Mouse (Mus musculus) T-helper 17 cell (primary cell): Measurements from ENCODE around the gene Tacstd2.
"Not testable (repeated sequence)": the region's sequence is repeated elsewhere in the genome, so short reads cannot be mapped to it uniquely, and the experiment has no call there.

Experiments used
- in situ Hi-C, 2 experiments: fragments of 300-600 bp; cut with MboI, MseI; formaldehyde crosslinking; loops; 1 replicate in 1 of 2; 2 replicates in 1 of 2; pipeline ENCODE4 v1.15.1; 2025; ENCODE audit warnings: high pct_unique_total_duplicates in 2 of 2

Gene Tacstd2

DNA sequence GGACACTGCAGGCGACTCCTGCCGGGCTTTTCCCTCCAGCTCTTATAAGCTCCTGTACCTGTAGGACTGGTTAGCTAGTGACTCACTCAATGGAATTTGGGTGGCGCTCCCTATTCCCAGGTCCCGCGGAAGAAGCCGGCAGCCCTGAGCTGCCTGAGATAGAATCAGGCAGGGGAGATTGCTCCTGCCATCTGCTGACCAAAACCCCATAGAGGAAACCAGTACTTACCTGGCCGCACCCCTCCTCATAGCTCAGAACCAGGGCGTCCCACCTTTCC is at the start of gene Tacstd2:
Gene Tacstd2, minus strand, starts transcription at position 20 of the 278 bp plus-strand sequence.
- in situ Hi-C loops, result loop anchor here in 1 of 2 experiments (5.0 kb wide), 1 partner anchor 93 kb away; no protein-coding TSS in a partner anchor

GRCm38 (mm10) chr6:67566270-67566669 is 30.7 kb upstream of the Tacstd2 start:
- in situ Hi-C loops, result no loop called here

GRCm38 (mm10) chr6:67555376-67555775 is 19.8 kb upstream of the Tacstd2 start:
- in situ Hi-C loops, result loop anchor here (5.0 to 10.0 kb wide), 2 partner anchors 42 to 139 kb away; no protein-coding TSS in a partner anchor

DNA sequence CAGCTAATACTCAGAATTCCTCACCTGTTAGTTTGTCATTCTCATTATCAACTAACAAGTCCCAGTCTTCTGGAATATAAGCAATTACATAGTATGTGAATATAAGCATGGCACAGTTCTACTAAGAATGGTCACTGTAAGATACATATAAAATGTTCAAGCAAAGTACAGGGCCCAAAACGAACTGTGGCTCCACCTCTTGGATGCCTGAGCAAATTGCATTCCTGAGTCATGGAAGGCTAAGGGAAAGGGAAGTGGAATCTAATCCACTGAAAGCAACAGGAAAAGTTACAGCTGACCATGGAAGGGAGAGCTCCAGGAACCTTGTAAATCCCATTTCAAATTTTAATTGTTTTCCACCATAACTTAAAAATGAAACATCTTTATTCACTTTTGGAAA is 14.0 kb upstream of the Tacstd2 start:
- in situ Hi-C loops, result no loop called here

DNA sequence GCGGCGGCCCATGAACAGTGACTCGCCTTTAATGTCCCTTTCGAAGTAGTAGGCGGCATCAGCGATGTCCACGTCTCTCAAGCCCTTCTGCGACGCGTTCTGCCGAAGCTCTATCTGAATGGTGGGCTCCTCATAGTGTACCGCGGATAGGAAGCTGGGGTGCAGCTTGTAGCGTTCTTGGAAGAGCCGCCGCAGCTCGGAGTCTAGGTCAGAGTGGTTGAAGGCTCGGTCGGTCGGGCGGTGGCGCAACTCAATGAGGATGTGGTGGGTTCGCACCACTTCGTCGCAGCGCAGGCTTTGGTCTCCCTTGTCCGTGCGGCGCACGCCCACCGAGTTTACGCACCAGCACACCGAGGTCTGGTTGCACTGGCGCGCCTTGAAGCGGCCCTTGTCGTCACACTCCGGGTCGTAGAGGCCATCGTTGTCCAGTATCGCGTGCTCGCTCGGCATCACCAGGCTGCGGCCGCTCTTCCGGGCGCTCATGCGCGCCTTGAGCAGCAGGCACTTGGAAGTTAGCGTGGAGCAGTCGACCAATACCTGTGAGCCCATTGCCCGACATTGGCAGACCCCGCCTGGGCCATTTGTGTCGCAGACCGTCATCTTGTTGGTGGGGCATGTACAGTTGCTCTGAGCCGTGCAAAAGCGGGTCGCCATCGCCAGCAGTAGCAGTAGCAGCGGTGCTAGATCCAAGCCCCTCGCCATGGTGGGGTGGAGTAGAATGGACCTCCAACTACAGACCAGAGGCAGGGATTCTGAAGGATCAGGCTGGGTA is 405 bp downstream of the Tacstd2 start:
- in situ Hi-C loops, result loop anchor here in 1 of 2 experiments (5.0 kb wide), 1 partner anchor 93 kb away; no protein-coding TSS in a partner anchor

DNA sequence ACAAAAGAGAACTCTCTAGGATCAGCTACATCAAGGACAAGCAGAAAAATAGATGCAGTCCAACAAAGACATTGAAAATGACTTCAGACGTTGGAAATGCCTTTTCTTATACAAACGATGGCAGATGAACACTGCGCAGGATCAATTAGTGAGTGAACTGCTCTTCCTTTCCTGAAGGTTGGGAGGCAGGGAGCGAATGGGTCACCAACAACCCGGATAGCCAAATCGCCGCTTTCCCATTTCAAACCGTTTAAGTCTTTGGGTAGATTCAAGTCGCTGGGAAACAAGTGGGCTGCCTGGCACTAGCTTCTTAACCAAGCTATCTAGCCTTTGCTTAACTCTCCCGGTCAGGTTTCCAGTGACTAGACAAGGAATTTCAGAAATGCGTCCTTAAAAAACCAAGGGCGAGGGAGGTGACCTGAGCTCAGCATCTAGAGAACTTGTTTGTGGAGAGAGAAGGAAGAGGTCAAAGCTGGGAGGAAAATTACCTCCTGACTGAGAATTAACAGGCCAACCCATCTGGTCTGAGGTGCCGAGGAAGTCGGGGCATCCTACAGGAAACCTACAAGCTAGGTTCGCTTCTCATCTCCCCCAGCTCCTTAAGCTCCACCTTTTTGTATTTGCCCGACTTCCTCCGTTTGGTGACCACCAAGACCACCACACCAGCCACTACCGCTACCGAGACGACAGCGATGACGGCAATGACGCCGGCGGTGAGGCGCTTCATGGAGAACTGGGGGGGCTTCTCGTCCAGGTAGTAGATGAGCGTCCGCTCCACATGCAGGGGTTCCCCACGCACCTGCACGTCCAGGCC is 1.2 kb downstream of the Tacstd2 start:
- in situ Hi-C loops, result loop anchor here in 1 of 2 experiments (5.0 kb wide), 2 partner anchors 42 to 92 kb away; partner anchors contain the start of gene Il23r

GRCm38 (mm10) chr6:67532665-67533440 is 2.7 kb downstream of the Tacstd2 start:
- in situ Hi-C loops, result loop anchor here in 1 of 2 experiments (5.0 kb wide), 1 partner anchor 41 kb away; the partner anchor contains the start of gene Il23r

- in situ Hi-C loops, result loop anchor here in 1 of 2 experiments (5.0 kb wide), 1 partner anchor 39 kb away; the partner anchor contains the start of gene Il23r
Observed at GRCm38 (mm10) chr6:67531822-67532162, 3.8 kb downstream of the Tacstd2 start.

DNA sequence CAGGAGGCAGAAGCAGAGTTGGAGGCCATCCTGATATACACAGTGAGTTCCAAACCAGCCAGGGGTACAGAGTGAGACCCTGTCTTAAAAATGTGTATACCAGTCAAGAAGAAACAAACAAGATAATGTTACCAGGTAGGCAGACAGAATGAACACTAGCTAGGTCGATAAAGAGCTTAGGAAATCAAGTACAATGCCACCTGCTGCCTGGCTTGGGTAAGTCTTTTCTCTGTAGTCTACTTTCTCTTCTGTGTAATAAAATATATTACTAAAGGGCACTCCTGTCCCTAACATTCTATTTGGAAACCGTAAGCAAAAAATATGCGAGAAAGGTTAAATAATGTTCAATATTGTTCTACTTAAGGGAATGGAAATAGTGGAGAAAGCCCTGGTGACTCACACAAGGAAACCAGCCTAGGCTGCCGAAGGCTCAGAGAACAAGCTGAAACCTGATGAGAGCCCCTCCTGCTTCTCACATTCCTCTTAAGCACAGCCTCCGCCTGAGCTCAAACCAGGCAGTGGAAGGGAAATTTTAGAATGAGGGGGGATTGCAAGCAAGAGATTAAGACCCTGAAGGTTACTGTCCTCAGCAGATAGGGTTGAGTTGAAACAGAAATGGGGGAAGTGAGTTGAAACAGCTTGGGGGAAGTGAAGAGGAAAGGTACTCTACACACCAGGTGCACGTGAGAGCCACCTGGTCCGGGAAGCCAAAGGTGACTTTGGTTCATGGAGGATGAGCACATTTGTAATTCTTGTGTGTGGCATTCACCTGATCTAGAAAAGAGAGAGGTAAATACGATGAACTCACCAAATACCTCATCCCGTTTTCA is 4.4 kb downstream of the Tacstd2 start:
- in situ Hi-C loops, result loop anchor here in 1 of 2 experiments (5.0 kb wide), 1 partner anchor 39 kb away; the partner anchor contains the start of gene Il23r

GRCm38 (mm10) chr6:67526356-67526755 is 9.2 kb downstream of the Tacstd2 start:
- in situ Hi-C loops, result no loop called here

DNA sequence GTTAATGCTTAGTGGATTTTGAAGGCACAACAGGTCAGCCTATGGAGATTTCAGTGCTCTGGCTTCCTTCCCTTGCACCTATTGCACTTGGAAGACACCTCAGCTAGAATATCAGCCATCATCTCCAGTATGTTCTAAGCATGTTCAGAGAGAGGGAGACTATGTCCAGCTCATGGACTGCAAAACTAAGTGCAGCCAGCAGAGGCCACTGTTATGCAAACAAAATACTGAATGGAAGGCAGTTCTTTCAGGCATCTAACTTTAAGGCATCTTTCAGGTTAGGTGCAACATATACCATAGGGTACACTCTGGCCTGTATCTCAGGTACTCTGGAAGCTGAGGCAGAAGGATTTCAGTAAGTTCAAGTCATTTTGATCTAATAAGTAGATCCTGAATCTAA is 24.8 kb downstream of the Tacstd2 start:
- in situ Hi-C loops, result no loop called here

GRCm38 (mm10) chr6:67501938-67502337 is 33.7 kb downstream of the Tacstd2 start:
- in situ Hi-C loops, result not testable (repeated sequence)

- in situ Hi-C loops, result loop anchor here in 1 of 2 experiments (5.0 kb wide), 1 partner anchor 41 kb away; no protein-coding TSS in a partner anchor
Observed at GRCm38 (mm10) chr6:67491755-67492154, 43.8 kb downstream of the Tacstd2 start, which contains the start of gene Il23r. Gene Il23r, minus strand, starts transcription at chr6:67491855.
